Mouse (Mus musculus) spleen, adult 2 months (tissue): ENCODE measurements around the gene Zdhhc12.

Source experiments
- CTCF ChIP-seq: fragments of 200-500 bp; IDR thresholded peaks from 2 replicates; pipeline ENCODE4 v1.5.1; 2011; ENCODE audit warnings: mild to moderate bottlenecking, inconsistent platforms; ENCODE audit not compliant: insufficient read depth, insufficient read length, insufficient replicate concordance; ENCODE audit errors: extremely low read depth
- POLR2A ChIP-seq: fragments of 200-500 bp; IDR thresholded peaks from 2 replicates; pipeline ENCODE4 v1.6.1; 2011; ENCODE audit warnings: low read depth, low read length, inconsistent platforms

DNA sequence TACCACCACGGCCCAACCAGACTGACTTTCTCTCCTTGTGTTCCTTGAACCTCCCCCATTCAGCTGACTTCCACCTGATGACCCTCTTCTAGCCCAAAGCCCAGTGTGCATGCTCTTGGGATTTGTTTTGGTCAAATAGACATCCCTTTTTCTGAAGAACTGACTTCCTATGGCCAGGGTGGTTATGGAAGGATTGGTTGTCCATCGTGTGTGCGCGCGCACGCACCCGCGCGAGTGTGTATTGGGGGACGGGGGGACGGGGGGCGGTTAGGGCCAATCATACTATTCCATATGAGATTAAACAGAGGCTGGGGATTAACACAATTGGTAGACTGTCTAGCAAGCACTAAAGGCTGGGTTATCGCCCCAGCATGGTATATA lies 750 bp upstream of the Zdhhc12 start:
- TF ChIP-seq CTCF (no peak), POLR2A (no peak)
